Mouse (Mus musculus): ENCODE data around the gene Sarnp. TPM values are rescaled to one million over a fixed set of nuclear protein-coding genes. Genes with fewer than 3 reads are reported as not detected.

The Sarnp gene
- 145 and 168 TPM in 2 replicates for polyA plus RNA-seq (2015; fragmentation: Nextera tagmentation; extraction: Ambion mirVana)

DNA sequence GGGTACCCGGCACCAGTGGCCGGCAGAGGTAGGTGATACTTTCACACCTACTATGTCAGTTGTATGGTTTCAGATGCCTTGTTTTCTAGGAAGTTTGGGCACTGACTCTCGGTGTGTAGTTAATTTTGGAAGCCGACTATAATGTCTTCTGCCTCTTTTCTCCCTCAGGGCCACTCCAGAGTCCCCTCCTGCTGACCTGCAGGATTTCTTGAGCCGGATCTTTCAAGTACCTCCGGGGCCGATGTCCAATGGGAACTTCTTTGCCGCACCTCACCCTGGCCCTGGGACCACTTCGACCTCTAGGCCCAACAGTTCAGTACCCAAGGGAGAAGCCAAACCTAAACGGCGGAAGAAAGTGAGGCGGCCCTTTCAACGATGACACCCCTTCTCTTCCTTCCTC is at the start of gene Sarnp:
Gene Sarnp, plus strand, starts transcription at position 301 of the 400 bp plus-strand sequence.
- Histone ChIP-seq H3K9me3 (replicated peaks) (no peaks in the 10 kb centered on the region), H3K4me3 (no peak within 1 kb of the TSS), H3K36me3 (peaks cover 61% of the 10 kb centered on the region), H3K4me1 (replicated peaks) (peaks cover 8% of the 10 kb centered on the region), H3K9ac (no peak within 1 kb of the TSS), H3K4me2 (no peak within 1 kb of the TSS), H3K27me3 (no peaks in the 10 kb centered on the region), H3K27ac (no peak within 1 kb of the TSS)
- 89% methylated on average over 13 of the region's 13 CpGs for WGBS
- ATAC-seq (replicated peaks; ENCODE audit: insufficient number of reproducible peaks, insufficient read depth, low FRiP score, low read depth): no peak

DNA sequence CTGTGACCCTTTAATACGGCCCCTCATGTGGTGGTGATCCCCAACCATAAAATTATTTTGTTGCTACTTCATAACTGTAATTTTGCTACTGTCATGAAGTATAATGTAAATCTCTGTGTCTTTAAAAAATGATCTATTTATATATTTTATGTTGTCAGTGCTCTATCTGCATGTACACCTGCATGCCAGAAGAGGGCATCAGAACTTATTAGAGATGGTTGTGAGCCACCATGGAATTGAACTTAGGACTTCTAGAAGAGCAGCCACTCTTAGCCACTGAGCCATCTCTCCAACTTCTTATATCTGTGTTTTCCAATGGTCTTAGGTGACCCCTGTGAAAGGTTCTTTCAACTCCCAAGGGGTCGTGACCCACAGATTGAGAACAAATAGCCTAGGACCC is 44.2 kb upstream of the Sarnp start:
- Histone ChIP-seq H3K4me2 (no peak overlapping the region), H3K36me3 (no peaks in the 10 kb centered on the region), H3K27ac (no peak overlapping the region), H3K4me3 (no peak overlapping the region), H3K9ac (no peak overlapping the region), H3K27me3 (no peaks in the 10 kb centered on the region), H3K9me3 (replicated peaks) (no peaks in the 10 kb centered on the region), H3K4me1 (replicated peaks) (no peaks in the 10 kb centered on the region)
- WGBS: 77% methylated on average over 2 of the region's 2 CpGs
- no peak for ATAC-seq (replicated peaks; ENCODE audit: insufficient number of reproducible peaks, insufficient read depth, low FRiP score, low read depth)

DNA sequence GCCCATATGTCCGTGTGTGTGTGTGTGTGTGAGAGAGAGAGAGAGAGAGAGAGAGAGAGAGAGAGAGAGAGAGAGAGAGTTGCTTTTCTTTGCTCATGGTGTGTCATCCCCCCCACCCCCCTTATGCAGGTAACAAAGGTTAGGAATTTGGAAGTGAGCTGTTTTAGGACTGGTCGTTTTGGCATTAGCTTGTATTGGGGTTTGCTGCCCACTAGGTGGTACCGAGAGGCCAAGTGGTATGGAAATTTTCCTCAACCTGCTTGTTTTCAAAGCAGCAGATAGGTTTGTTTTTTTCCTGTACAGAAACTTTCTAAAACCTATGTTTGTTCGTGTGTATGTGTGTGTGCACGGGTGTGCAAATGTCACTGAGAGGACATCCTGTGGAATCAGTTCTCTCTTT is 43.4 kb upstream of the Sarnp start:
- ATAC-seq (replicated peaks; ENCODE audit: insufficient number of reproducible peaks, insufficient read depth, low FRiP score, low read depth): no peak
- Histone ChIP-seq H3K27ac (no peak overlapping the region), H3K36me3 (no peaks in the 10 kb centered on the region), H3K9ac (no peak overlapping the region), H3K27me3 (no peaks in the 10 kb centered on the region), H3K4me2 (no peak overlapping the region), H3K4me3 (no peak overlapping the region), H3K4me1 (replicated peaks) (no peaks in the 10 kb centered on the region), H3K9me3 (replicated peaks) (no peaks in the 10 kb centered on the region)
- WGBS: 17% methylated on average over 5 of the region's 5 CpGs

GRCm38 (mm10) chr10:128778441-128778840 is 38.7 kb upstream of the Sarnp start:
- no peak for ATAC-seq (replicated peaks; ENCODE audit: insufficient number of reproducible peaks, insufficient read depth, low FRiP score, low read depth)
- 74% methylated on average over 2 of the region's 2 CpGs for WGBS
- H3K36me3 ChIP-seq: no peaks in the 10 kb centered on the region
- 0 out of 2 replicates have a peak overlapping the region, but pooled peaks have one; percentile 5 for H3K4me2 ChIP-seq
- no peak overlapping the region for H3K9ac ChIP-seq
- peak overlapping the region; percentile 89 for H3K27ac ChIP-seq
- H3K4me1 ChIP-seq (replicated peaks): no peaks in the 10 kb centered on the region; the same call in 1 of the 2 replicates
- H3K4me3 ChIP-seq: no peak overlapping the region
- H3K9me3 ChIP-seq (replicated peaks): no peaks in the 10 kb centered on the region
- no peaks in the 10 kb centered on the region for H3K27me3 ChIP-seq

DNA sequence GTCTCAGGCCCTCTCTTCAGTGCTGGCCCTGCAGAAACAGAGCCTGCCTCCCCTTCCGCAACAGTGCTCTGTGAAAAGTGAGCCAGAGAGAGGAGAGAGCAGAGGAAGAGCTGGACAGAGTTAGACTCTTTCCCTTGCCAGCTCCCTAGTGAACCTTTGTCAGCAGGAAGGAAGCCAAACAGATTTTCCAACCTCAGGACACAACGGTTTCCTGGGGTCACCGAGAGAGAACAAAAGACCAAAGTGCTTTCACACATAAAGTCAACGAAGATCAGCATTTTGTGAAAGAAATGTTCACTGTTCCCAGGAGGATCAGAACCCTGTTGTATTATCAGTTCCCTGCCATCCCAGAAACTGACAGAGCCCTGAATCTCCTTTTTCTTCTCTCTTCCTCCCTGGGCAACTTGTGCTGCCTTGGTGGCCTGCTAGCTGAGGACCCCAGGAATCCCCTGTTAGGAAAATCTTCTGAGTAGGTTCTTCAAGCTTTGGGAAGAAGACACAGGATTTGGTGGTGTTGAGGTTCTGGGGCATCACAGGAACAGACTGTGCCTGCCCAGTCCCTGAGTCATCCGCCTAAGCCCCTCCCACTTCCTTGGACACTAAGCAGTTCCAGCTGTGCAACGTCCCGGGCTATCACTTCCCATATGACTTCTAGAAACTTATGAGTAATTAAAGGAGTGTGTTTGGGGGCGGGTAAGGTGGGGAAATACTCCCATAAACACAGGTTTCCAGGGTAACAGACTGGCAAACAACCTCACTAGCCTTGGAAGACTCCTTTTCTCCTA is 37.9 kb upstream of the Sarnp start:
- Histone ChIP-seq H3K27ac (peak overlapping the region; percentile 89), H3K9me3 (replicated peaks) (no peaks in the 10 kb centered on the region), H3K9ac (no peak overlapping the region), H3K27me3 (no peaks in the 10 kb centered on the region), H3K4me2 (peak overlapping the region; percentile 5; the same call in 1 of the 2 replicates), H3K4me1 (replicated peaks) (no peaks in the 10 kb centered on the region; the same call in 1 of the 2 replicates), H3K4me3 (no peak overlapping the region), H3K36me3 (no peaks in the 10 kb centered on the region)
- 22% methylated on average over 8 of the region's 8 CpGs for WGBS
- ATAC-seq (replicated peaks; ENCODE audit: insufficient number of reproducible peaks, insufficient read depth, low FRiP score, low read depth): peak; percentile 92

- Histone ChIP-seq H3K4me2 (no peak overlapping the region), H3K27ac (no peak overlapping the region), H3K9me3 (replicated peaks) (no peaks in the 10 kb centered on the region), H3K4me1 (replicated peaks) (no peaks in the 10 kb centered on the region; the same call in 1 of the 2 replicates), H3K27me3 (no peaks in the 10 kb centered on the region), H3K4me3 (no peak overlapping the region), H3K36me3 (no peaks in the 10 kb centered on the region), H3K9ac (no peak overlapping the region)
- no peak for ATAC-seq (replicated peaks; ENCODE audit: insufficient number of reproducible peaks, insufficient read depth, low FRiP score, low read depth)
- 86% methylated on average over 1 of the region's 1 CpGs for WGBS
These were observed 36.9 kb upstream of the Sarnp start for GRCm38 (mm10) chr10:128780200-128780599.

- H3K36me3 ChIP-seq: no peaks in the 10 kb centered on the region
- no peaks in the 10 kb centered on the region for H3K9me3 ChIP-seq (replicated peaks)
- H3K4me1 ChIP-seq (replicated peaks): no peaks in the 10 kb centered on the region
- H3K27ac ChIP-seq: no peak within 1 kb of the TSS
- H3K27me3 ChIP-seq: no peaks in the 10 kb centered on the region
- WGBS: 61% methylated on average over 7 of the region's 7 CpGs
- H3K4me3 ChIP-seq: no peak within 1 kb of the TSS; the same call in 1 of the 2 replicates
- ATAC-seq (replicated peaks; ENCODE audit: insufficient number of reproducible peaks, insufficient read depth, low FRiP score, low read depth): no peak
- H3K4me2 ChIP-seq: peak within 1 kb of the TSS; percentile 21
- peak within 1 kb of the TSS; percentile 2; the same call in 1 of the 2 replicates for H3K9ac ChIP-seq
These were observed 26.6 kb upstream of the Sarnp start, which contains the start of gene Mmp19 for GRCm38 (mm10) chr10:128790398-128791124. Gene Mmp19, plus strand, starts transcription at chr10:128790910.

GRCm38 (mm10) chr10:128792041-128792440 is 25.1 kb upstream of the Sarnp start:
- no peak overlapping the region for H3K27ac ChIP-seq
- no peak for ATAC-seq (replicated peaks; ENCODE audit: insufficient number of reproducible peaks, insufficient read depth, low FRiP score, low read depth)

GRCm38 (mm10) chr10:128793258-128793657 is 23.9 kb upstream of the Sarnp start:
- WGBS: 87% methylated on average over 1 of the region's 1 CpGs
- ATAC-seq (replicated peaks; ENCODE audit: insufficient number of reproducible peaks, insufficient read depth, low FRiP score, low read depth): no peak

More at GRCm38 (mm10) chr10:128792041-128792440, 25.1 kb upstream of the Sarnp start:
- Histone ChIP-seq H3K9me3 (replicated peaks) (no peaks in the 10 kb centered on the region), H3K27me3 (no peaks in the 10 kb centered on the region), H3K4me3 (no peak overlapping the region), H3K4me1 (replicated peaks) (no peaks in the 10 kb centered on the region), H3K4me2 (no peak overlapping the region), H3K9ac (no peak overlapping the region), H3K36me3 (no peaks in the 10 kb centered on the region)

GRCm38 (mm10) chr10:128794391-128794790 is 22.7 kb upstream of the Sarnp start:
- Histone ChIP-seq H3K27ac (no peak overlapping the region), H3K4me2 (no peak overlapping the region), H3K36me3 (no peaks in the 10 kb centered on the region), H3K9me3 (replicated peaks) (no peaks in the 10 kb centered on the region), H3K4me1 (replicated peaks) (no peaks in the 10 kb centered on the region), H3K4me3 (no peak overlapping the region), H3K9ac (no peak overlapping the region), H3K27me3 (no peaks in the 10 kb centered on the region)
- WGBS: 83% methylated on average over 5 of the region's 5 CpGs
- ATAC-seq (replicated peaks; ENCODE audit: insufficient number of reproducible peaks, insufficient read depth, low FRiP score, low read depth): no peak

More at GRCm38 (mm10) chr10:128793258-128793657, 23.9 kb upstream of the Sarnp start:
- Histone ChIP-seq H3K4me1 (replicated peaks) (no peaks in the 10 kb centered on the region), H3K36me3 (no peaks in the 10 kb centered on the region), H3K27me3 (no peaks in the 10 kb centered on the region), H3K9me3 (replicated peaks) (no peaks in the 10 kb centered on the region), H3K9ac (no peak overlapping the region), H3K4me3 (no peak overlapping the region), H3K27ac (no peak overlapping the region), H3K4me2 (no peak overlapping the region)

DNA sequence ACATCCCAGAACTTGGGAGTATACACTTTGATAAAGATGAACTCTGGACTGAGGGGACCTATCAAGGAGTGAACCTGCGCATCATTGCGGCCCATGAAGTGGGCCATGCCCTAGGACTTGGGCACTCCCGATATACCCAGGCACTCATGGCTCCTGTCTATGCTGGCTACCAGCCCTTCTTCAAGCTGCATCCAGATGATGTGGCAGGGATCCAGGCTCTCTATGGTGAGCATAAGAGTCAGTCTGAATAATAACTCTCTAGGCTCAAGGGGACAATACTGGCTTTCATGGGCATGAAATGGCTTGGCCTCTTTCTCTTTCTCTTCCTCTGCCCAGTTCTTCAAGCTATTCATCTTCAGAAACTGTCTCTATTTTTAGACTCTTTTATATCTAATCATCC is 21.6 kb upstream of the Sarnp start:
- Histone ChIP-seq H3K4me3 (no peak overlapping the region), H3K9ac (no peak overlapping the region), H3K9me3 (replicated peaks) (no peaks in the 10 kb centered on the region), H3K27ac (no peak overlapping the region), H3K27me3 (no peaks in the 10 kb centered on the region), H3K36me3 (peaks cover 6% of the 10 kb centered on the region; the same call in 1 of the 2 replicates), H3K4me2 (no peak overlapping the region), H3K4me1 (replicated peaks) (no peaks in the 10 kb centered on the region)
- 87% methylated on average over 3 of the region's 3 CpGs for WGBS
- ATAC-seq (replicated peaks; ENCODE audit: insufficient number of reproducible peaks, insufficient read depth, low FRiP score, low read depth): no peak
